Mouse (Mus musculus) frontal cortex, adult 2 months (tissue): ENCODE results near the gene Gm13275. TPM values are rescaled to one million over a fixed set of nuclear protein-coding genes. Genes with fewer than 3 reads are reported as not detected.
A peak's percentile ranks its signal among the peaks of the same experiment; 100 is the strongest.
"Not testable (repeated sequence)": the region's sequence is repeated elsewhere in the genome, so short reads cannot be mapped to it uniquely, and the experiment has no call there.

Experiments
- DNase-seq, 2 experiments: peaks; one replicate each; pipeline ENCODE4 v3.0.0; 2022; ENCODE audit warnings: low spot score in 1 of 2; ENCODE audit errors: extremely low spot score in 1 of 2
- polyA plus RNA-seq: library from polyadenylated mRNA; depleted of rRNA; stranded (reverse); fragments of >200 nt; gene quantifications from 2 replicates; pipeline ENCODE4 v1.2.3, GENCODE M21; 2012; rRNA removed

Gm13275 gene
- not detected in 2 replicates for polyA plus RNA-seq

DNA sequence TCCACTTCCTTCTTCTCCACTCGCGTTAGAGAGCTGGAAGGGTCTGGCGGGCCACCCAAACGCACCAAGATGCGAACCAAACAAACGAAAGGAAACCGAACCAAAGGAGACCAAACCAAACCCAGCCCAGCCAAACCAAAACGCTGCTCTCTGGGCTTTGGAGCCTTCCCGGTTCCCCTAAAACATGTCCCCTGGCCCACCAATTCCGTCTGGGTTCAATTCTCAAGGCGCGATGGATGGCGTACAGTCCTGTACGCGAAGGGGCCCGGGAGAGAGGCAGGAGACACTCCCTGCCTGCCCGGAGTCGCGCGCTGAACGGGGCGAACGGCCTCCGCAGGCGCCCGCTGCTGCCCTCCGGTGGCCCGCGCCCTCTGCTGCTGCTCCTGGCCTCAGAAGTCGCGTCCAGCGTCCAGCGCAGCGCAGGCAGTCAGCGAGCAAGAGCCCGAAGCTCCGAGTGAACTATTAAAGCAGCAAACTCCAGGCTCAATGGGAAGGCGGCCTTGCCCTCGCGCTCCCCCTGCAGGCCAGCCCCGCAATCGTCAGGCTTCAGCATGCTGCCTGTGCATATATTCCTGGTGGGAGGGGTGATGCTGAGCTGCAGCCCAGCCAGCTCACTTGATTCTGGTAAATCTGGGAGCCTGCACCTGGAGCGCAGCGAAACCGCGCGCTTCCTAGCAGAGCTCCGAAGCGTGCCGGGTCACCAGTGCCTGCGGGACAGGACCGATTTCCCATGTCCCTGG lies at the start of gene Gm13275:
Gm13275 (plus strand) TSS at position 552 of the 740 bp plus-strand sequence.
- peak; percentile 44 to 59 for DNase-seq

DNA sequence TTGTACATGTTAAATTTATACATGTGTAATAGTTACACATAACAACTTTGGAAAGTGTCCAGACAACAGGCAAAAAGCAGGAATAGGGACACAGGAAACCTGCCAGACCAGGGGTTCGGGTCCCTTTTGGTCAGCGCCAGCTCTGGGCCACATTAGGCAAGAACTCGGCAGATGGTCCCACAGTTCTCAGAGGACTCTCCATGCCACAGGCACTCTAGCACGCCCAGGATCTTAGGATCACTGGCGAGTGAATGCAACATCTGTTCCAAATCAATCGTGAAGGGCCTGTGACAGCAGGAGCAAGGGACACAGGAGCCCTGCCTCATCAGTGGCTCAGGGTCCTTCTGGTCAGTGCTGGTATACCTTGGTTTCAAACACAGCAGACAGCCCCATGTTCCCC lies 44.4 kb upstream of the Gm13275 start:
- DNase-seq: no peak

DNA sequence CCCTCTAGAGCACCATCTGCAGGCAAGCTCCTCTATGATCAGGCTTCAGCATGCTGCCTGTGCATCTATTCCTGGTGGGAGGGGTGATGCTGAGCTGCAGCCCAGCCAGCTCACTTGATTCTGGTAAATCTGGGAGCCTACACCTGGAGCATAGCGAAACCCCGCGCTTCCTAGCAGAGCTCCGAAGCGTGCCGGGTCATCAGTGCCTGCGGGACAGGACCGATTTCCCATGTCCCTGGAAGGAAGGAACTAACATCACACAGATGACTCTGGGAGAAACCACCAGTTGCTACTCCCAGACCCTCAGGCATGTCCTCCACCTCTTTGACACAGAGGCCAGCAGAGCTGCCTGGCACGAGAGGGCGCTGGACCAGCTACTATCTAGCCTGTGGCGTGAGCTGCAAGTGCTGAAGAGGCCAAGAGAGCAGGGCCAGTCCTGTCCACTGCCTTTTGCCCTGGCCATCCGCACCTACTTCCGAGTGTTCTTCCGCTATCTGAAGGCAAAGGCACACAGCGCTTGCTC lies 39.4 kb upstream of the Gm13275 start, which contains the start of gene Gm13271:
Gm13271 (plus strand) TSS at position 51 of the 523 bp plus-strand sequence.
- peak; percentile 65 to 83 for DNase-seq

DNA sequence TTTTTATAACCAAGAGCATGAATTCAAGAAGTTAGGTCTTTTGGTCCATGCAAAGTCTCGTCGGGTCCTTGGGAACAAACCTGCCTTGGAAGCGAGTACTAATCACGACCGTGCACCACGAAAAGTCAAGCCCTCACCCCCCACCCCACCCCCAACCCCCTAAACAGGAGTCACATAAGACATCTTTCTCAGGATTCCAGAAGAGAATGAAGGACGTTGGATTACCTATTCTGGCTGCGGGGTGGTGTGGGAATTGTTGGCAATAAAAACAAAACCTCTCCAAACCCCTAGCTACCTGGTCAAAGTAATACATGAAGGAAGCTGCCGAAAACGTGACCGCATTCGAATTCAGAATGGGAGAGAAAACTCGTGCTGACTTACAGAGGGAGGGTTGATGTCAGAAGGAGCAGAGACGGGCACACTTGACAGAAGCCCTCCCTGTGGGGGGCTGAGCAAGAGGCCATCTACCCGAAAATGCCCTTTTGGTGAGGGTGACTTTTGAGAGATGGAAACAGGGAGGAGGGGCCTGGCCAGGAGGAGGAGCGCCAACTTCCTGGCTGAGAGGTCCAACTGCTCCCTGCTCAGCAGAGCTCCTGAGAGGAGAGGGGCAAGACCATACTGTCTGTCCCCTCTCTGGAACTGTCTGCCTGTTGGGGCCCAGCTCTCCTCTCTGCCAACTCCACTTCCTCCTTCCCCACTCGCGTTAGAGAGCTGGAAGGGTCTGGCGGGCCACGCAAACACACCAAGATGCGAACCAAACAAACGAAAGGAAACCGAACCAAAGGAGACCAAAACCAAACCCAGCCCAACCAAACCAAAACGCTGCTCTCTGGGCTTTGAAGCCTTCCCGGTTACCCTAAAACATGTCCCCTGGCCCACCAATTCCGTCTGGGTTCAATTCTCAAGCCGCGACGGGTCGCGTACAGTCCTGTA lies 37.4 kb upstream of the Gm13275 start:
- DNase-seq: not testable (repeated sequence)

DNA sequence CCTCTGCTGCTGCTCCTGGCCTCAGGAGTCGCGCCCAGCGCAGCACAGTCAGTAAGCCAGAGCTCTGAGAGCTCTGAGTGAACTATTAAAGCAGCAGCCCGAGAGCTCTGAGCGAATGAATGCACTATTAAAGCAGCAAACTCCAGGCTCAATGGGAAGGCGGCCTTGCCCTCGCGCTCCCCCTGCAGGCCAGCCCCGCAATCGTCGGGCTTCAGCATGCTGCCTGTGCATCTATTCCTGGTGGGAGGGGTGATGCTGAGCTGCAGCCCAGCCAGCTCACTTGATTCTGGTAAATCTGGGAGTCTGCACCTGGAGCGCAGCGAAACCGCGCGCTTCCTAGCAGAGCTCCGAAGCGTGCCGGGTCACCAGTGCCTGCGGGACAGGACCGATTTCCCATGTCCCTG lies 36.7 kb upstream of the Gm13275 start:
- peak; percentile 91 to 94 for DNase-seq

DNA sequence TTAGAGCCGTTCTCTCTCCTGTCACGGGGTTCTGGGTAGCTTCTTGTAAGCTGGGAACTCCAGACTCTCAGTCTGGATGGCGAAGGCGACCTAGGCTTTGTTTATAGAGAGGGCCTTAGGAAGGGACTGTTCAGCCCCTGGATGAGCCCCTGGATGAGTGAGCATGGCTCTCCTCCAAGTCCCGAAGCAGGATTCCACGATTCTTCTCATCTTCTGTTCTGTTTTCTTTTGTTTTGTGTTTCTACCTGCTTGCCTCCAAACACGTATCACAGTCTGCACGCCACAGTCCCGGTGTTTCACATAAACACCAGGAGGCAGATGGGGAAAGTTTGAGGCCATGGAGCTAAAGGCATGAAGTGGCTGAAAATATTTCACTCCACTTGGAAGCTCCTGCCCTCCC lies 35.5 kb upstream of the Gm13275 start:
- not testable (repeated sequence) for DNase-seq

DNA sequence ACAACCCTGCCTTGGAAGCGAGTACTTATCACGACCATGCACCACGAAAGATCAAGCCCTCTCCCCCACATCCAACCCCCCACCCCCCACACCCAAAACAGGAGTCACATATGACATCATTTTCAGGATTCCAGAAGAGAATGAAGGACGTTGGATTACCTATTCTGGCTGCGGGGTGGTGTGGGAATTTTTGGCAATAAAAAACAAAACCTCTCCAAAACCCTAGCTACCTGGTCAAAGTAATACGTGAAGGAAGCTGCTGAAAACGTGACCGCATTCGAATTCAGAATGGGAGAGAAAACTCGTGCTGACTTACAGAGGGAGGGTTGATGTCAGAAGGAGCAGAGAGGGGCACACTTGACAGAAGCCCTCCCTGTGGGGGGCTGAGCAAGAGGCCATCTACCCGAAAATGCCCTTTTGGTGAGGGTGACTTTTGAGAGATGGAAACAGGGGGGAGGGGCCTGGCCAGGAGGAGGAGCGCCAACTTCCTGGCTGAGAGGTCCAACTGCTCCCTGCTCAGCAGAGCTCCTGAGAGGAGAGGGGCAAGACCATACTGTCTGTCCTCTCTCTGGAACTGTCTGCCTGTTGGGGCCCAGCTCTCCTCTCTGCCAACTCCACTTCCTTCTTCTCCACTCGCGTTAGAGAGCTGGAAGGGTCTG lies 34.5 kb upstream of the Gm13275 start, which contains the start of gene Gm13283:
Gm13283 (plus strand) TSS at position 510 of the 659 bp plus-strand sequence.
- peak; percentile 24 to 43 for DNase-seq

DNA sequence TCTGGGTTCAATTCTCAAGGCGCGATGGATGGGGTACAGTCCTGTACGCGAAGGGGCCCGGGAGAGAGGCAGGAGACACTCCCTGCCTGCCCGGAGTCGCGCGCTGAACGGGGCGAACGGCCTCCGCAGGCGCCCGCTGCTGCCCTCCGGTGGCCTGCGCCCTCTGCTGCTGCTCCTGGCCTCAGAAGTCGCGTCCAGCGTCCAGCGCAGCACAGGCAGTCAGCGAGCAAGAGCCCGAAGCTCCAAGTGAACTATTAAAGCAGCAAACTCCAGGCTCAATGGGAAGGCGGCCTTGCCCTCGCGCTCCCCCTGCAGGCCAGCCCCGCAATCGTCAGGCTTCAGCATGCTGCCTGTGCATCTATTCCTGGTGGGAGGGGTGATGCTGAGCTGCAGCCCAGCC lies 33.9 kb upstream of the Gm13275 start:
- DNase-seq: peak in 1 of 2 experiments; percentile 48

DNA sequence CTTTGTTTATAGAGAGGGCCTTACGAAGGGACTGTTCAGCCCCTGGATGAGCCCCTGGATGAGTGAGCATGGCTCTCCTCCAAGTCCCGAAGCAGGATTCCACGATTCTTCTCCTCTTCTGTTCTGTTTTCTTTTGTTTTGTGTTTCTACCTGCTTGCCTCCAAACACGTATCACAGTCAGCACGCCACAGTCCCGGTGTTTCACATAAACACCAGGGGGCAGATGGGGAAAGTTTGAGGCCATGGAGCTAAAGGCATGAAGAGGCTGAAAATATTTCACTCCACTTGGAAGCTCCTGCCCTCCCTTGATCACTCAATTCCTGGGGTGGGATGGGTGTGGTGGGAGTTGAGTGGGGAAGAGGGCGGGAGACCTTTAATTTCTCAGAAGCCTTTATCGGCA lies 32.5 kb upstream of the Gm13275 start:
- peak; percentile 59 to 73 for DNase-seq

DNA sequence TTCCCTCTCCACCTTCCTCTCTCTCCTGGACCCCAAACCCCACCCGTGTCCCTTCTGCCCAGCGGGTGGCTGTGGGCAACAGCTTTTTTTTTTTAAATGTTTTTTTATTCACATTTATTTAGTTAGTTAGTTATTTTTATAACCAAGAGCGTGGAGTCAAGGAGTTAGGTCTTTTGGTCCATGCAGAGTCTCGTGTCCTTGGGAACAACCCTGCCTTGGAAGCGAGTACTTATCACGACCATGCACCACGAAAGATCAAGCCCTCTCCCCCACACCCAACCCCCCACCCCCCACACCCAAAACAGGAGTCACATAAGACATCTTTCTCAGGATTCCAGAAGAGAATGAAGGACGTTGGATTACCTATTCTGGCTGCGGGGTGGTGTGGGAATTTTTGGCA lies 31.9 kb upstream of the Gm13275 start:
- DNase-seq: not testable (repeated sequence)

DNA sequence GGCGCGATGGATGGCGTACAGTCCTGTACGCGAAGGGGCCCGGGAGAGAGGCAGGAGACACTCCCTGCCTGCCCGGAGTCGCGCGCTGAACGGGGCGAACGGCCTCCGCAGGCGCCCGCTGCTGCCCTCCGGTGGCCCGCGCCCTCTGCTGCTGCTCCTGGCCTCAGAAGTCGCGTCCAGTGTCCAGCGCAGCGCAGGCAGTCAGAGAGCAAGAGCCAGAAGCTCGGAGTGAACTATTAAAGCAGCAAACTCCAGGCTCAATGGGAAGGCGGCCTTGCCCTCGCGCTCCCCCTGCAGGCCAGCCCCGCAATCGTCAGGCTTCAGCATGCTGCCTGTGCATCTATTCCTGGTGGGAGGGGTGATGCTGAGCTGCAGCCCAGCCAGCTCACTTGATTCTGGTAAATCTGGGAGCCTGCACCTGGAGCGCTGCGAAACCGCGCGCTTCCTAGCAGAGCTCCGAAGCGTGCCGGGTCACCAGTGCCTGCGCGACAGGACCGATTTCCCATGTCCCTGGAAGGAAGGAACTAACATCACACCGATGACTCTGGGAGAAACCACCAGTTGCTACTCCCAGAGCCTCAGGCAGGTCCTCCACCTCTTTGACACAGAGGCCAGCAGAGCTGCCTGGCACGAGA lies 30.8 kb upstream of the Gm13275 start:
- not testable (repeated sequence) for DNase-seq

DNA sequence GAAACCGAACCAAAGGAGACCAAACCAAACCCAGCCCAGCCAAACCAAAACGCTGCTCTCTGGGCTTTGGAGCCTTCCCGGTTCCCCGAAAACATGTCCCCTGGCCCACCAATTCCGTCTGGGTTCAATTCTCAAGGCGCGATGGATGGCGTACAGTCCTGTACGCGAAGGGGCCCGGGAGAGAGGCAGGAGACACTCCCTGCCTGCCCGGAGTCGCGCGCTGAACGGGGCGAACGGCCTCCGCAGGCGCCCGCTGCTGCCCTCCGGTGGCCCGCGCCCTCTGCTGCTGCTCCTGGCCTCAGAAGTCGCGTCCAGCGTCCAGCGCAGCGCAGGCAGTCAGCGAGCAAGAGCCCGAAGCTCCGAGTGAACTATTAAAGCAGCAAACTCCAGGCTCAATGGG lies 20.8 kb upstream of the Gm13275 start, which contains the start of gene Gm13290:
Gm13290 (plus strand) TSS at position 301 of the 400 bp plus-strand sequence.
- not testable (repeated sequence) for DNase-seq

DNA sequence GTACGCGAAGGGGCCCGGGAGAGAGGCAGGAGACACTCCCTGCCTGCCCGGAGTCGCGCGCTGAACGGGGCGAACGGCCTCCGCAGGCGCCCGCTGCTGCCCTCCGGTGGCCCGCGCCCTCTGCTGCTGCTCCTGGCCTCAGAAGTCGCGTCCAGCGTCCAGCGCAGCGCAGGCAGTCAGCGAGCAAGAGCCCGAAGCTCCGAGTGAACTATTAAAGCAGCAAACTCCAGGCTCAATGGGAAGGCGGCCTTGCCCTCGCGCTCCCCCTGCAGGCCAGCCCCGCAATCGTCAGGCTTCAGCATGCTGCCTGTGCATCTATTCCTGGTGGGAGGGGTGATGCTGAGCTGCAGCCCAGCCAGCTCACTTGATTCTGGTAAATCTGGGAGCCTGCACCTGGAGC lies 17.7 kb upstream of the Gm13275 start, which contains the start of gene Gm13289:
Gm13289 (plus strand) TSS at position 301 of the 400 bp plus-strand sequence.
- not testable (repeated sequence) for DNase-seq

DNA sequence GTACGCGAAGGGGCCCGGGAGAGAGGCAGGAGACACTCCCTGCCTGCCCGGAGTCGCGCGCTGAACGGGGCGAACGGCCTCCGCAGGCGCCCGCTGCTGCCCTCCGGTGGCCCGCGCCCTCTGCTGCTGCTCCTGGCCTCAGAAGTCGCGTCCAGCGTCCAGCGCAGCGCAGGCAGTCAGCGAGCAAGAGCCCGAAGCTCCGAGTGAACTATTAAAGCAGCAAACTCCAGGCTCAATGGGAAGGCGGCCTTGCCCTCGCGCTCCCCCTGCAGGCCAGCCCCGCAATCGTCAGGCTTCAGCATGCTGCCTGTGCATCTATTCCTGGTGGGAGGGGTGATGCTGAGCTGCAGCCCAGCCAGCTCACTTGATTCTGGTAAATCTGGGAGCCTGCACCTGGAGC lies 14.7 kb upstream of the Gm13275 start, which contains the start of gene Gm13272:
Gm13272 (plus strand) TSS at position 301 of the 400 bp plus-strand sequence.
- not testable (repeated sequence) for DNase-seq

DNA sequence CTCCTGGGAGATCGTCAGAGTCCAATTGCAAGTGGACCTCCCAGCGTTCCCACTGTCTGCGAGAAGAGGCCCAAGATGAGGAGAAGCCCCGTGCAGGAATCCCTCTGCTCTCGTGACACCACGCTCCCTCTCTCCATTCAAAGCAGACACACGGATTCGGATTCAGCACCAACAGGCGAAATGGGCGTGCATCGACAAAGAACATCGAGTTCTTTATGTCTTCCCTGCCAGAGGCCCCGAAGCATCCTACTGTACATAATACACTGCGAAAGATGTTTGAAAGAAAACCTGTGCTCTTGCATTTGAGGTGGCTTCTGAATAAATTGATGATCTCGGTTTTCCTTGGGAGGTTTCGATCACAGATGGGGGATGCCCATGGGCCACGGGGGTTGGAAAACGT lies 14.0 kb upstream of the Gm13275 start:
- DNase-seq: not testable (repeated sequence)

DNA sequence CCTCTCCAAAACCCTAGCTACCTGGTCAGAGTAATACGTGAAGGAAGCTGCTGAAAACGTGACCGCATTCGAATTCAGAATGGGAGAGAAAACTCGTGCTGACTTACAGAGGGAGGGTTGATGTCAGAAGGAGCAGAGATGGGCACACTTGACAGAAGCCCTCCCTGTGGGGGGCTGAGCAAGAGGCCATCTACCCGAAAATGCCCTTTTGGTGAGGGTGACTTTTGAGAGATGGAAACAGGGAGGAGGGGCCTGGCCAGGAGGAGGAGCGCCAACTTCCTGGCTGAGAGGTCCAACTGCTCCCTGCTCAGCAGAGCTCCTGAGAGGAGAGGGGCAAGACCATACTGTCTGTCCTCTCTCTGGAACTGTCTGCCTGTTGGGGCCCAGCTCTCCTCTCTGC lies 12.5 kb upstream of the Gm13275 start, which contains the start of gene Ifnz:
Ifnz (plus strand) TSS at position 301 of the 400 bp plus-strand sequence.
- DNase-seq: not testable (repeated sequence)

DNA sequence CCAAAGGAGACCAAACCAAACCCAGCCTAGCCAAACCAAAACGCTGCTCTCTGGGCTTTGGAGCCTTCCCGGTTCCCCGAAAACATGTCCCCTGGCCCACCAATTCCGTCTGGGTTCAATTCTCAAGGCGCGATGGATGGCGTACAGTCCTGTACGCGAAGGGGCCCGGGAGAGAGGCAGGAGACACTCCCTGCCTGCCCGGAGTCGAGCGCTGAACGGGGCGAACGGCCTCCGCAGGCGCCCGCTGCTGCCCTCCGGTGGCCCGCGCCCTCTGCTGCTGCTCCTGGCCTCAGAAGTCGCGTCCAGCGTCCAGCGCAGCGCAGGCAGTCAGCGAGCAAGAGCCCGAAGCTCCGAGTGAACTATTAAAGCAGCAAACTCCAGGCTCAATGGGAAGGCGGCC lies 12.0 kb upstream of the Gm13275 start:
- not testable (repeated sequence) for DNase-seq

DNA sequence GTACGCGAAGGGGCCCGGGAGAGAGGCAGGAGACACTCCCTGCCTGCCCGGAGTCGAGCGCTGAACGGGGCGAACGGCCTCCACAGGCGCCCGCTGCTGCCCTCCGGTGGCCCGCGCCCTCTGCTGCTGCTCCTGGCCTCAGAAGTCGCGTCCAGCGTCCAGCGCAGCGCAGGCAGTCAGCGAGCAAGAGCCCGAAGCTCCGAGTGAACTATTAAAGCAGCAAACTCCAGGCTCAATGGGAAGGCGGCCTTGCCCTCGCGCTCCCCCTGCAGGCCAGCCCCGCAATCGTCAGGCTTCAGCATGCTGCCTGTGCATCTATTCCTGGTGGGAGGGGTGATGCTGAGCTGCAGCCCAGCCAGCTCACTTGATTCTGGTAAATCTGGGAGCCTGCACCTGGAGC lies 8.9 kb upstream of the Gm13275 start, which contains the start of gene Gm13276:
Gm13276 (plus strand) TSS at position 301 of the 400 bp plus-strand sequence.
- not testable (repeated sequence) for DNase-seq

DNA sequence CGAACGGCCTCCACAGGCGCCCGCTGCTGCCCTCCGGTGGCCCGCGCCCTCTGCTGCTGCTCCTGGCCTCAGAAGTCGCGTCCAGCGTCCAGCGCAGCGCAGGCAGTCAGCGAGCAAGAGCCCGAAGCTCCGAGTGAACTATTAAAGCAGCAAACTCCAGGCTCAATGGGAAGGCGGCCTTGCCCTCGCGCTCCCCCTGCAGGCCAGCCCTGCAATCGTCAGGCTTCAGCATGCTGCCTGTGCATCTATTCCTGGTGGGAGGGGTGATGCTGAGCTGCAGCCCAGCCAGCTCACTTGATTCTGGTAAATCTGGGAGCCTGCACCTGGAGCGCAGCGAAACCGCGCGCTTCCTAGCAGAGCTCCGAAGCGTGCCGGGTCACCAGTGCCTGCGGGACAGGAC lies 5.9 kb upstream of the Gm13275 start, which contains the start of gene Gm13277:
Gm13277 (plus strand) TSS at position 231 of the 400 bp plus-strand sequence.
- peak; percentile 16 to 80 for DNase-seq
